Mouse (Mus musculus) forebrain, embryonic 12.5 days (tissue): ENCODE results near the gene Gmds. TPM values are rescaled to one million over a fixed set of nuclear protein-coding genes. Genes with fewer than 3 reads are reported as not detected.

Experiments
- ATAC-seq: fragments of 200-750 bp; cut with Nextera tagmentation; 2 replicates; pipeline ENCODE4 v1.8.0; 2017; ENCODE audit warnings: moderate TSS enrichment; ENCODE audit not compliant: low FRiP score
- H3K27ac ChIP-seq: fragments of 300-500 bp; sonication (generic); 2 replicates; pipeline ENCODE4 v1.5.1; 2016; ENCODE audit warnings: mild to moderate bottlenecking
- H3K27me3 ChIP-seq: fragments of 300-500 bp; sonication (generic); 2 replicates; pipeline ENCODE4 v1.6.1; 2016; ENCODE audit warnings: mild to moderate bottlenecking
- H3K36me3 ChIP-seq: fragments of 300-500 bp; sonication (generic); replicated peaks from 2 replicates; pipeline ENCODE4 v1.6.1; 2016; ENCODE audit warnings: mild to moderate bottlenecking
- H3K4me1 ChIP-seq: fragments of 300-500 bp; sonication (generic); 2 replicates; pipeline ENCODE4 v1.6.1; 2016
- H3K4me2 ChIP-seq: fragments of 300-500 bp; sonication (generic); 2 replicates; pipeline ENCODE4 v1.6.1; 2016; ENCODE audit warnings: mild to moderate bottlenecking, moderate library complexity
- H3K4me3 ChIP-seq: fragments of 300-500 bp; sonication (generic); replicated peaks from 2 replicates; pipeline ENCODE4 v1.5.1; 2016; ENCODE audit warnings: mild to moderate bottlenecking
- H3K9ac ChIP-seq: fragments of 300-500 bp; sonication (generic); 2 replicates; pipeline ENCODE4 v1.6.1; 2016; ENCODE audit warnings: mild to moderate bottlenecking
- H3K9me3 ChIP-seq: fragments of 300-500 bp; sonication (generic); 2 replicates; pipeline ENCODE4 v1.6.1; 2016
- WGBS: fragments of 180-500 bp; shearing (Covaris S2); methylation state at CpG from one replicate; pipeline ENCODE4 v1.1.7; 2016; 5-methylcytosine and 5-hydroxymethylcytosine counted together
- polyA plus RNA-seq: library from polyadenylated mRNA; unstranded; fragments of >200 nt; fragmentation: Nextera tagmentation; extraction: Ambion mirVana; gene quantifications from 2 replicates; pipeline ENCODE4 v1.2.1, GENCODE M21; 2016

Gene Gmds
- polyA plus RNA-seq, 1 experiment from 2014 or later = 31.4 TPM

- no peak overlapping the region for H3K9ac ChIP-seq
- no peaks in the 10 kb centered on the region for H3K27me3 ChIP-seq
- 71% methylated on average over 4 of the region's 4 CpGs for WGBS
- H3K4me1 ChIP-seq = peaks cover 4% of the 10 kb centered on the region; the same call in 1 of the 2 replicates
- no peak overlapping the region for H3K4me2 ChIP-seq
- H3K36me3 ChIP-seq = no peaks in the 10 kb centered on the region
- no peaks in the 10 kb centered on the region for H3K9me3 ChIP-seq
- H3K4me3 ChIP-seq = no peak overlapping the region
- H3K27ac ChIP-seq = no peak overlapping the region
- ATAC-seq = no peak
These were observed 345.1 kb downstream of the Gmds start for GRCm38 (mm10) chr13:31993391-31993790.

GRCm38 (mm10) chr13:31992409-31993201, 345.9 kb downstream of the Gmds start:
- ATAC-seq = 0 out of 2 replicates have a peak, but pooled peaks have one; percentile 36
- H3K27me3 ChIP-seq = no peaks in the 10 kb centered on the region
- H3K4me2 ChIP-seq = no peak overlapping the region
- no peaks in the 10 kb centered on the region for H3K9me3 ChIP-seq
- H3K36me3 ChIP-seq = no peaks in the 10 kb centered on the region
- no peak overlapping the region for H3K9ac ChIP-seq
- H3K4me1 ChIP-seq = peaks cover 4% of the 10 kb centered on the region; the same call in 1 of the 2 replicates
- no peak overlapping the region for H3K4me3 ChIP-seq
- no peak overlapping the region for H3K27ac ChIP-seq
- WGBS = 58% methylated on average over 12 of the region's 12 CpGs

- H3K9ac ChIP-seq = no peak overlapping the region
- no peaks in the 10 kb centered on the region for H3K9me3 ChIP-seq
- H3K4me3 ChIP-seq = no peak overlapping the region
- no peak overlapping the region for H3K4me2 ChIP-seq
- H3K36me3 ChIP-seq = no peaks in the 10 kb centered on the region
- H3K4me1 ChIP-seq = no peaks in the 10 kb centered on the region
- no peak overlapping the region for H3K27ac ChIP-seq
- no peaks in the 10 kb centered on the region for H3K27me3 ChIP-seq
- no peak for ATAC-seq
- WGBS = 96% methylated on average over 1 of the region's 1 CpGs
These were observed 357.3 kb downstream of the Gmds start for GRCm38 (mm10) chr13:31981198-31981597.

GRCm38 (mm10) chr13:31978126-31978525, 360.4 kb downstream of the Gmds start:
- Histone ChIP-seq H3K4me3 (no peak overlapping the region), H3K27ac (no peak overlapping the region), H3K36me3 (no peaks in the 10 kb centered on the region), H3K27me3 (no peaks in the 10 kb centered on the region), H3K9ac (no peak overlapping the region), H3K9me3 (no peaks in the 10 kb centered on the region), H3K4me1 (no peaks in the 10 kb centered on the region), H3K4me2 (no peak overlapping the region)
- WGBS = 92% methylated on average over 7 of the region's 7 CpGs
- ATAC-seq = no peak

GRCm38 (mm10) chr13:31974751-31975479, 363.6 kb downstream of the Gmds start:
- H3K27ac ChIP-seq = no peak overlapping the region
- no peak overlapping the region for H3K4me2 ChIP-seq
- H3K27me3 ChIP-seq = no peaks in the 10 kb centered on the region
- no peak overlapping the region for H3K9ac ChIP-seq
- WGBS = 53% methylated on average over 3 of the region's 3 CpGs
- no peaks in the 10 kb centered on the region for H3K4me1 ChIP-seq
- no peaks in the 10 kb centered on the region for H3K36me3 ChIP-seq
- H3K4me3 ChIP-seq = no peak overlapping the region
- no peak for ATAC-seq
- no peaks in the 10 kb centered on the region for H3K9me3 ChIP-seq

GRCm38 (mm10) chr13:31971040-31971501, 367.5 kb downstream of the Gmds start:
- ATAC-seq = no peak
- Histone ChIP-seq H3K9me3 (no peaks in the 10 kb centered on the region), H3K27ac (no peak overlapping the region), H3K4me2 (no peak overlapping the region), H3K4me3 (no peak overlapping the region), H3K36me3 (no peaks in the 10 kb centered on the region), H3K9ac (no peak overlapping the region), H3K4me1 (no peaks in the 10 kb centered on the region), H3K27me3 (no peaks in the 10 kb centered on the region)
- WGBS = 69% methylated on average over 2 of the region's 2 CpGs

GRCm38 (mm10) chr13:31968272-31968671, 370.3 kb downstream of the Gmds start:
- no peaks in the 10 kb centered on the region for H3K27me3 ChIP-seq
- no peaks in the 10 kb centered on the region for H3K4me1 ChIP-seq
- H3K9ac ChIP-seq = no peak overlapping the region
- H3K36me3 ChIP-seq = no peaks in the 10 kb centered on the region
- no peaks in the 10 kb centered on the region for H3K9me3 ChIP-seq
- ATAC-seq = no peak
- 88% methylated on average over 2 of the region's 2 CpGs for WGBS
- no peak overlapping the region for H3K27ac ChIP-seq
- no peak overlapping the region for H3K4me3 ChIP-seq
- H3K4me2 ChIP-seq = no peak overlapping the region

- ATAC-seq = no peak
- WGBS = 72% methylated on average over 3 of the region's 3 CpGs
- H3K4me3 ChIP-seq = no peak overlapping the region
- no peaks in the 10 kb centered on the region for H3K27me3 ChIP-seq
- no peak overlapping the region for H3K4me2 ChIP-seq
- no peak overlapping the region for H3K9ac ChIP-seq
- no peaks in the 10 kb centered on the region for H3K9me3 ChIP-seq
- no peaks in the 10 kb centered on the region for H3K4me1 ChIP-seq
- no peak overlapping the region for H3K27ac ChIP-seq
- no peaks in the 10 kb centered on the region for H3K36me3 ChIP-seq
These were observed 371.5 kb downstream of the Gmds start for GRCm38 (mm10) chr13:31966931-31967532.

GRCm38 (mm10) chr13:31960514-31960913, 378.0 kb downstream of the Gmds start:
- Histone ChIP-seq H3K9me3 (no peaks in the 10 kb centered on the region), H3K4me3 (no peak overlapping the region), H3K4me2 (no peak overlapping the region), H3K27me3 (no peaks in the 10 kb centered on the region), H3K9ac (no peak overlapping the region), H3K27ac (no peak overlapping the region), H3K36me3 (no peaks in the 10 kb centered on the region), H3K4me1 (no peaks in the 10 kb centered on the region)
- ATAC-seq = no peak
- WGBS = 47% methylated on average over 3 of the region's 3 CpGs

GRCm38 (mm10) chr13:31958346-31959335, 379.9 kb downstream of the Gmds start:
- WGBS = 49% methylated on average over 13 of the region's 13 CpGs
- Histone ChIP-seq H3K4me2 (no peak overlapping the region), H3K27me3 (no peaks in the 10 kb centered on the region), H3K27ac (no peak overlapping the region), H3K9me3 (no peaks in the 10 kb centered on the region), H3K4me3 (no peak overlapping the region), H3K9ac (no peak overlapping the region), H3K4me1 (no peaks in the 10 kb centered on the region), H3K36me3 (no peaks in the 10 kb centered on the region)
- ATAC-seq = no peak

- ATAC-seq = no peak
- H3K4me2 ChIP-seq = no peak overlapping the region
- H3K36me3 ChIP-seq = no peaks in the 10 kb centered on the region
- 80% methylated on average over 6 of the region's 6 CpGs for WGBS
- H3K27ac ChIP-seq = no peak overlapping the region
- H3K4me3 ChIP-seq = no peak overlapping the region
- H3K4me1 ChIP-seq = no peaks in the 10 kb centered on the region
- no peaks in the 10 kb centered on the region for H3K27me3 ChIP-seq
- H3K9ac ChIP-seq = no peak overlapping the region
- no peaks in the 10 kb centered on the region for H3K9me3 ChIP-seq
These were observed 382.0 kb downstream of the Gmds start for GRCm38 (mm10) chr13:31956584-31956983.
